Mouse (Mus musculus) C2C12 (cell line): ENCODE results near the gene Usb1. TPM values are rescaled to one million over a fixed set of nuclear protein-coding genes. Genes with fewer than 3 reads are reported as not detected.
"Not testable (repeated sequence)": the region's sequence is repeated elsewhere in the genome, so short reads cannot be mapped to it uniquely, and the experiment has no call there.

Source experiments
- H3K27me3 ChIP-seq: one replicate; pipeline ENCODE4 v1.6.1; 2011; ENCODE audit not compliant: control insufficient read depth, insufficient read depth, insufficient read length
- H3K36me3 ChIP-seq: one replicate; pipeline ENCODE4 v1.6.1; 2011; ENCODE audit not compliant: control insufficient read depth, insufficient read depth
- H3K4me3 ChIP-seq: one replicate; pipeline ENCODE4 v1.5.1; 2011; ENCODE audit warnings: mild to moderate bottlenecking, control low read depth; ENCODE audit not compliant: poor library complexity, insufficient read depth, severe bottlenecking
- H3K79me2 ChIP-seq: one replicate; pipeline ENCODE4 v1.6.1; 2011; ENCODE audit not compliant: control insufficient read depth, insufficient read depth
- H3K79me3 ChIP-seq: one replicate; pipeline ENCODE4 v1.6.1; 2011; ENCODE audit warnings: low read depth, control low read depth
- H3ac ChIP-seq: one replicate; pipeline ENCODE3; 2011; ENCODE audit warnings: low read depth; ENCODE audit not compliant: control insufficient read depth, insufficient read length
- CEBPB ChIP-seq: IDR thresholded peaks from one replicate; pipeline ENCODE4 v1.6.1; 2011; ENCODE audit warnings: low read depth, mild to moderate bottlenecking, control low read depth, moderate library complexity
- CTCF ChIP-seq: IDR thresholded peaks from one replicate; pipeline ENCODE4 v1.5.1; 2011; ENCODE audit not compliant: control insufficient read depth, insufficient read depth, insufficient read length
- FOSL1 ChIP-seq: IDR thresholded peaks from one replicate; pipeline ENCODE4 v1.8.0; 2011; ENCODE audit warnings: mild to moderate bottlenecking, low read length; ENCODE audit not compliant: poor library complexity, insufficient read depth, severe bottlenecking
- MAX ChIP-seq: IDR thresholded peaks from one replicate; pipeline ENCODE4 v1.6.1; 2011; ENCODE audit warnings: mild to moderate bottlenecking, control low read depth
- MYOD1 ChIP-seq: IDR thresholded peaks from one replicate; pipeline ENCODE4 v1.6.1; 2011; ENCODE audit warnings: low read depth; ENCODE audit not compliant: control insufficient read depth, insufficient read length
- MYOG ChIP-seq: IDR thresholded peaks from one replicate; pipeline ENCODE4 v1.6.1; 2011; ENCODE audit not compliant: control insufficient read depth, insufficient read length; ENCODE audit errors: extremely low read depth
- USF1 ChIP-seq: IDR thresholded peaks from one replicate; pipeline ENCODE4 v1.6.1; 2011; ENCODE audit warnings: low read depth, mild to moderate bottlenecking, control low read depth, moderate library complexity
- polyA plus RNA-seq: library from polyadenylated mRNA; unstranded; fragments of >200 nt; fragmentation: generic; extraction: Trizol; gene quantifications from one replicate; pipeline ENCODE4 v1.2.1, GENCODE M21; 2012; ENCODE audit warnings: missing spikeins

The Usb1 gene
- polyA plus RNA-seq, 1 experiment = 38.1 TPM

- no peaks in the 10 kb centered on the region for H3K79me2 ChIP-seq
- TF ChIP-seq CEBPB (no peak), MYOD1 (no peak), FOSL1 (no peak), CTCF (no peak), USF1 (no peak), MYOG (no peak), MAX (no peak)
- no peaks in the 10 kb centered on the region for H3K79me3 ChIP-seq
- no peak overlapping the region for H3K4me3 ChIP-seq
- no peaks in the 10 kb centered on the region for H3K36me3 ChIP-seq
- H3K27me3 ChIP-seq = no peaks in the 10 kb centered on the region
- no peak overlapping the region for H3ac ChIP-seq
Measured at GRCm38 (mm10) chr8:95375374-95375930, 43.4 kb downstream of the Usb1 start.

- H3K79me2 ChIP-seq = no peaks in the 10 kb centered on the region
- TF ChIP-seq MYOD1 = no peak
- TF ChIP-seq USF1 = no peak
- TF ChIP-seq CEBPB = no peak
- no peak for TF ChIP-seq MAX
- no peak for TF ChIP-seq MYOG
- TF ChIP-seq FOSL1 = no peak
- no peak for TF ChIP-seq CTCF
- no peaks in the 10 kb centered on the region for H3K36me3 ChIP-seq
- no peaks in the 10 kb centered on the region for H3K79me3 ChIP-seq
- H3K4me3 ChIP-seq = no peak overlapping the region
- no peak overlapping the region for H3ac ChIP-seq
- H3K27me3 ChIP-seq = no peaks in the 10 kb centered on the region
Measured at GRCm38 (mm10) chr8:95376309-95376999, 44.4 kb downstream of the Usb1 start.

GRCm38 (mm10) chr8:95377101-95377500 is 45.0 kb downstream of the Usb1 start:
- Histone ChIP-seq H3K79me2 (no peaks in the 10 kb centered on the region), H3K36me3 (no peaks in the 10 kb centered on the region), H3K27me3 (no peaks in the 10 kb centered on the region), H3ac (no peak overlapping the region), H3K4me3 (no peak overlapping the region), H3K79me3 (no peaks in the 10 kb centered on the region)
- TF ChIP-seq CTCF (no peak), CEBPB (no peak), MAX (no peak), MYOD1 (no peak), FOSL1 (no peak), USF1 (no peak), MYOG (no peak)

- H3K79me3 ChIP-seq = no peaks in the 10 kb centered on the region
- H3K27me3 ChIP-seq = no peaks in the 10 kb centered on the region
- H3K79me2 ChIP-seq = no peaks in the 10 kb centered on the region
- H3K36me3 ChIP-seq = no peaks in the 10 kb centered on the region
- TF ChIP-seq MYOG (no peak), USF1 (no peak), MYOD1 (no peak), FOSL1 (no peak), CEBPB (no peak), MAX (no peak), CTCF (no peak)
- no peak overlapping the region for H3ac ChIP-seq
- H3K4me3 ChIP-seq = no peak overlapping the region
Measured at GRCm38 (mm10) chr8:95377863-95378291, 45.8 kb downstream of the Usb1 start.

GRCm38 (mm10) chr8:95378928-95379327 is 46.8 kb downstream of the Usb1 start:
- H3K79me3 ChIP-seq, H3K79me2 ChIP-seq, H3ac ChIP-seq, H3K27me3 ChIP-seq, H3K4me3 ChIP-seq, H3K36me3 ChIP-seq: not testable (repeated sequence)

- no peaks in the 10 kb centered on the region for H3K27me3 ChIP-seq
- H3K79me3 ChIP-seq = no peaks in the 10 kb centered on the region
- no peaks in the 10 kb centered on the region for H3K36me3 ChIP-seq
- TF ChIP-seq CTCF (no peak), USF1 (no peak), MYOD1 (no peak), CEBPB (no peak), MAX (no peak)
- no peak overlapping the region for H3ac ChIP-seq
- H3K4me3 ChIP-seq = no peak overlapping the region
- H3K79me2 ChIP-seq = no peaks in the 10 kb centered on the region
Measured at GRCm38 (mm10) chr8:95380953-95381352, 48.9 kb downstream of the Usb1 start.
